Mouse (Mus musculus) liver, postnatal 0 days (tissue): Measurements from ENCODE around the gene Plxdc1.

Experiments
- CTCF ChIP-seq: sonication (generic); IDR thresholded peaks from 2 replicates; pipeline ENCODE4 v1.5.1; 2016; ENCODE audit warnings: antibody characterized with exemption, low read depth
- EP300 ChIP-seq: IDR thresholded peaks from 2 replicates; pipeline ENCODE4 v1.6.1; 2016; ENCODE audit warnings: antibody characterized with exemption, low read depth, mild to moderate bottlenecking

GRCm38 (mm10) chr11:97968385-97968784 lies 17.9 kb downstream of the Plxdc1 start:
- no peak for TF ChIP-seq EP300
- TF ChIP-seq CTCF = no peak
